Mouse (Mus musculus): ENCODE measurements around the gene Prkn.

DNA sequence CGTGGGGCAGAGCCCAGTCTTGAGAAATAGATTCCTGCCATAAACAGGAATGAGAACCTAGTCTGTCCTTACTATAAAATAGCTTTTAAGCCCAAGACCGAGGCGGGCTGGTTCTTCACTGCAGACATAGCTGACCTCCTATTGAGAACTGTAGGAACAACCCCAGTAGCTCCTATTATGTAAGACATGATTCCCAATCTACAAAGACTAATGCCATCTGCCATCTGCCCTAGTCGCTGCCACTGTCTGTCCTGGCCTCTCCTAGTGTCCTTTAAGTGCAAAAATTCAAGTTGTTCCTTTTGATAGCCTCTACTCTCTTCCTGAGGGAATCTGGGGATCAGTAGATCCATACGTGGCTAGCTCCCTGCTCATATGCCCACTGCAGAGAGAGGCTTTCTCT is 1074.3 kb downstream of the Prkn start:
- no peak for TF ChIP-seq CTCF (IDR thresholded peaks at IDR 0.05; ENCODE audit: insufficient read depth, low read length)
- TF ChIP-seq POLR2A (IDR thresholded peaks at IDR 0.05; ENCODE audit: borderline replicate concordance, extremely low read depth, low read depth, low read length), result no peak

Data from lung, adult 2 months (tissue).